Mouse (Mus musculus) thymus, adult 2 months (tissue): ENCODE measurements around the gene Tfpt.

Source experiments
- CTCF ChIP-seq: fragments of 200-500 bp; IDR thresholded peaks from 2 replicates; pipeline ENCODE4 v1.5.1; 2012; ENCODE audit warnings: mild to moderate bottlenecking, control low read depth, low read length, moderate library complexity, borderline replicate concordance; ENCODE audit not compliant: control insufficient read depth, poor library complexity, insufficient read depth; ENCODE audit errors: extremely low read depth
- POLR2A ChIP-seq: fragments of 200-500 bp; IDR thresholded peaks from 2 replicates; pipeline ENCODE4 v1.6.1; 2012; ENCODE audit warnings: mild to moderate bottlenecking, low read length, control low read depth, moderate library complexity; ENCODE audit not compliant: control insufficient read depth, poor library complexity, insufficient read depth; ENCODE audit errors: extremely low read depth

DNA sequence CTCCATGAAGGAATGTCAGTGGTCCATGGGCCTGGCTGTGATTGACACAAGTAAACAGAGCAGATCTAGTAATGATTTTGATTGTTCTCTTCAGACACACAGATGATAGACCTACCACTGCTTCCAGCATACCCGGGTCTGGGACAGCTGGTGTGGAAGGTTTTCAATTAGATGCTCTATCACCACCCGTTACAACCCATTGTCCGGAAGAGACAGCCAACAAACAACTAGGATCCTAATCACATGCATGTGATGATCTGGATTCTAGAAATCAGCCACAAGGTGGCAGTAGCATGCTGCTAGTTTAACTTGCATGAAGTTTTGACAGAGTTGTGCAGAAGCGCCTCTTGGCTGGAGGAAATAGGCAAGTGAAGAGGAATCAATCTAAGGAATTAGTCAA lies 28.6 kb downstream of the Tfpt start:
- no peak for TF ChIP-seq CTCF
- no peak for TF ChIP-seq POLR2A
